In the genomic region with DNA sequence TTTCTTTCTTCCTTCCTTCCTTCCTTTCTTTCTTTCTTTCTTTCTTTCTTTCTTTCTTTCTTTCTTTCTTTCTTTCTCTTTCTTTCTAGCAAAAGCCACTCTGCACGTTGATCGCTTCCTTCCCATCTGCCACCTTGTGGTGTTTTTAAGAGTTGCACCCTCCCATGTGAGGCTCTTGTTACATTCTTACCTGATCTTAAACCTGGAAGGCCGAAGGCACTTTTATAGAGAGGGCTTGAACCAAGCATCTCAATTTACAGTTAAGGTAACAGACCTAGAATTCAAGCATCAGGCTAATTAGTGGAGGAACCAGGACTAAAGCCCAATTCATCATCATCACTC, we compare ENCODE assay signal across 8 mouse cellular contexts. TPM values are rescaled to one million over a fixed set of nuclear protein-coding genes. Genes with fewer than 3 reads are reported as not detected.
A peak's percentile ranks its signal among the peaks of the same experiment; 100 is the strongest.
DNase-seq lines count a peak whose midpoint lies in the region; ATAC-seq and TF ChIP-seq lines count a peak whose summit lies in the region.

No protein-coding gene starts in this region.

- H3K4me1 ChIP-seq in brown adipose tissue, adult 24 weeks (ENCODE audit: control insufficient read depth, insufficient read depth, insufficient read length, low read length) = no peaks in the 10 kb centered on the region
- peaks cover 15% of the 10 kb centered on the region for H3K4me1 ChIP-seq in forebrain, embryonic 11.5 days (replicated peaks; ENCODE audit: control insufficient read depth, insufficient read depth, low read length)
- peaks cover 32% of the 10 kb centered on the region for H3K4me1 ChIP-seq in hindbrain, embryonic 15.5 days (replicated peaks)
- no peaks in the 10 kb centered on the region for H3K4me1 ChIP-seq in spleen, adult 2 months (ENCODE audit: control insufficient read depth, insufficient read depth, insufficient read length)

- H3K27ac ChIP-seq in brown adipose tissue, adult 24 weeks (replicated peaks; ENCODE audit: low read depth, low read length) = no peak overlapping the region
- peak overlapping the region; percentile 43; the same call in 1 of the 2 replicates for H3K27ac ChIP-seq in forebrain, embryonic 11.5 days (ENCODE audit: low read depth, low read length)
- peak overlapping the region; percentile 83 for H3K27ac ChIP-seq in hindbrain, embryonic 15.5 days (replicated peaks)
- H3K27ac ChIP-seq in spleen, adult 2 months (ENCODE audit: insufficient read depth, low read length) = no peak overlapping the region

- H3K36me3 ChIP-seq in forebrain, embryonic 11.5 days (ENCODE audit: control insufficient read depth, insufficient read depth, low read length) = no peaks in the 10 kb centered on the region
- no peaks in the 10 kb centered on the region for H3K36me3 ChIP-seq in hindbrain, embryonic 15.5 days
- no peaks in the 10 kb centered on the region for H3K36me3 ChIP-seq in spleen, adult 2 months (ENCODE audit: control insufficient read depth, insufficient read depth, low read length)

- H3K4me2 ChIP-seq in forebrain, embryonic 11.5 days (ENCODE audit: low read depth, low read length, severe bottlenecking) = peak overlapping the region; percentile 21; the same call in 1 of the 2 replicates
- peak overlapping the region; percentile 49 for H3K4me2 ChIP-seq in hindbrain, embryonic 15.5 days

- ATAC-seq in forebrain, embryonic 11.5 days (replicated peaks; ENCODE audit: low FRiP score) = no peak
- ATAC-seq in hindbrain, embryonic 15.5 days (ENCODE audit: low FRiP score, low read depth) = no peak

- 41% methylated on average over 3 of the region's 3 CpGs for WGBS in forebrain, embryonic 11.5 days
- WGBS in hindbrain, embryonic 15.5 days = 28% methylated on average over 3 of the region's 3 CpGs
- 23% methylated on average over 3 of the region's 3 CpGs for WGBS in spleen, adult 2 months

- no peak for TF ChIP-seq POLR2A in spleen, adult 2 months (IDR thresholded peaks at IDR 0.05; ENCODE audit: low read depth, low read length)

- H3K27me3 ChIP-seq in forebrain, embryonic 11.5 days (ENCODE audit: control insufficient read depth, insufficient read depth, low read length) = no peaks in the 10 kb centered on the region
- no peaks in the 10 kb centered on the region for H3K27me3 ChIP-seq in hindbrain, embryonic 15.5 days
- H3K27me3 ChIP-seq in spleen, adult 2 months (ENCODE audit: control insufficient read depth, insufficient read depth, low read length) = no peaks in the 10 kb centered on the region

- DNase-seq in layer of hippocampus, adult 11-12 months (ENCODE audit: low spot score) = peak; percentile 80
- DNase-seq in layer of hippocampus, adult 9-10 months (ENCODE audit: low spot score) = no peak
- peak; percentile 68 for DNase-seq in forebrain, embryonic 11.5 days (ENCODE audit: low spot score)
- peak; percentile 45 to 68 for DNase-seq in left cerebral cortex, postnatal 36 days (ENCODE audit: low spot score in 2 of 2)
- DNase-seq in mesoderm, embryonic 11.5 days (ENCODE audit: low read depth, low spot score) = peak; percentile 73
- DNase-seq in spleen, adult 2 months (ENCODE audit: low read depth in 1 of 2, low spot score in 2 of 2) = peak; percentile 52 to 58

- peak overlapping the region; percentile 37; the same call in 1 of the 2 replicates for H3K9ac ChIP-seq in forebrain, embryonic 11.5 days (ENCODE audit: low read length)
- peak overlapping the region; percentile 21; the same call in 1 of the 2 replicates for H3K9ac ChIP-seq in hindbrain, embryonic 15.5 days

- no peaks in the 10 kb centered on the region for H3K9me3 ChIP-seq in forebrain, embryonic 11.5 days (ENCODE audit: control insufficient read depth, low read length)
- H3K9me3 ChIP-seq in hindbrain, embryonic 15.5 days = no peaks in the 10 kb centered on the region

- peak overlapping the region; percentile 26; the same call in 1 of the 2 replicates for H3K4me3 ChIP-seq in brown adipose tissue, adult 24 weeks (ENCODE audit: insufficient read depth, low read depth, low read length)
- H3K4me3 ChIP-seq in forebrain, embryonic 11.5 days (ENCODE audit: low read depth, low read length) = no peak overlapping the region
- peak overlapping the region; percentile 25 for H3K4me3 ChIP-seq in hindbrain, embryonic 15.5 days
- H3K4me3 ChIP-seq in spleen, adult 2 months (ENCODE audit: extremely low read depth, insufficient read depth, insufficient read length) = peak overlapping the region; percentile 36; the same call in 1 of the 2 replicates

- peak; percentile 34; the same call in 1 of the 2 replicates for TF ChIP-seq CTCF in spleen, adult 2 months (IDR thresholded peaks at IDR 0.05; ENCODE audit: extremely low read depth, insufficient read depth, insufficient read length, insufficient replicate concordance)

- intact Hi-C loops in left cerebral cortex, postnatal 36 days (cut with DNase I) = loop anchor here (1.0 kb wide), 2 partner anchors 79 to 109 kb away; no protein-coding TSS in a partner anchor

RNA-seq across cellular contexts. Expression of gene Psmg4, which starts 7.9 kb away (rescaled TPM):
- 25.2 and 29.4 TPM in 2 replicates for polyA plus RNA-seq in brown adipose tissue, adult 24 weeks (2012; ENCODE audit: insufficient read depth, insufficient read length, missing spikeins)
- polyA plus RNA-seq in forebrain, embryonic 11.5 days (2014; fragmentation: Nextera tagmentation; extraction: Ambion mirVana) = 114 and 123 TPM in 2 replicates
- 78.1 and 82.6 TPM in 2 replicates for polyA plus RNA-seq in hindbrain, embryonic 15.5 days (2015; fragmentation: Nextera tagmentation; extraction: Ambion mirVana)
- total RNA-seq in left cerebral cortex, postnatal 36 days (2021) = 10 to 100 TPM; 19.4 to 20.5 TPM
- polyA plus RNA-seq in spleen, adult 2 months (2012; rRNA removed) = 104 and 206 TPM in 2 replicates

RNA-seq across cellular contexts. Expression of gene Tubb2b, which starts 24.6 kb away (rescaled TPM):
- polyA plus RNA-seq in brown adipose tissue, adult 24 weeks (2012; ENCODE audit: insufficient read depth, insufficient read length, missing spikeins) = 1.0 and 1.7 TPM in 2 replicates
- polyA plus RNA-seq in forebrain, embryonic 11.5 days (2014; fragmentation: Nextera tagmentation; extraction: Ambion mirVana) = 232 and 287 TPM in 2 replicates
- 939 and 1,019 TPM in 2 replicates for polyA plus RNA-seq in hindbrain, embryonic 15.5 days (2015; fragmentation: Nextera tagmentation; extraction: Ambion mirVana)
- 100 to 1,000 TPM; 174 to 183 TPM for total RNA-seq in left cerebral cortex, postnatal 36 days (2021)
- 15.1 and 18.3 TPM in 2 replicates for polyA plus RNA-seq in spleen, adult 2 months (2012; rRNA removed)

Comparison
In these comparisons a context has a peak if more than half of its experiments do, and no peak if none do; other contexts are left out.
1. H3K27ac ChIP-seq: peak in forebrain, embryonic 11.5 days (single experiment) and hindbrain, embryonic 15.5 days (single experiment); none in brown adipose tissue, adult 24 weeks (single experiment) and spleen, adult 2 months (single experiment).
2. RNA of gene Tubb2b, which starts 24.6 kb away (polyA plus RNA-seq): 939 to 1,019 TPM in hindbrain, embryonic 15.5 days and 232 to 287 TPM in forebrain, embryonic 11.5 days; 15.1 to 18.3 TPM in spleen, adult 2 months and 1.0 to 1.7 TPM in brown adipose tissue, adult 24 weeks; every median in the first group is over 10 times any median in the second.